Mouse (Mus musculus) bone marrow macrophage, adult 2 months (primary cell): ENCODE measurements around the gene Slc25a43. TPM values are rescaled to one million over a fixed set of nuclear protein-coding genes. Genes with fewer than 3 reads are reported as not detected.

Experiments
- H3K27ac ChIP-seq: 2 replicates; pipeline ENCODE4 v1.5.1; 2012; ENCODE audit warnings: low read depth, low read length; ENCODE audit not compliant: insufficient read depth
- H3K4me1 ChIP-seq: 2 replicates; pipeline ENCODE4 v1.6.1; 2012; ENCODE audit warnings: low read length; ENCODE audit not compliant: control insufficient read depth, insufficient read depth
- H3K4me3 ChIP-seq: 2 replicates; pipeline ENCODE4 v1.5.1; 2012; ENCODE audit warnings: mild to moderate bottlenecking, low read length, moderate library complexity; ENCODE audit not compliant: insufficient read depth
- CTCF ChIP-seq: IDR thresholded peaks from 2 replicates; pipeline ENCODE4 v1.5.1; 2012; ENCODE audit warnings: low read depth, mild to moderate bottlenecking, low read length, moderate library complexity
- POLR2A ChIP-seq: IDR thresholded peaks from 2 replicates; pipeline ENCODE4 v1.6.1; 2012; ENCODE audit warnings: mild to moderate bottlenecking, low read depth, low read length, borderline replicate concordance
- polyA plus RNA-seq: library from polyadenylated mRNA; stranded (reverse); fragments of >200 nt; gene quantifications from 2 replicates; pipeline ENCODE4 v1.2.4, GENCODE M21; 2012; ENCODE audit not compliant: missing spikeins, insufficient read depth, insufficient read length

Gene Slc25a43
- polyA plus RNA-seq, 1 experiment: 5.8 TPM

GRCm38 (mm10) chrX:36819575-36819974 is 76.1 kb downstream of the Slc25a43 start:
- no peak overlapping the region for H3K4me3 ChIP-seq
- no peak overlapping the region for H3K27ac ChIP-seq
- 0 out of 2 replicates have a peak, but pooled peaks cover 2% of the 10 kb centered on the region for H3K4me1 ChIP-seq
- no peak for TF ChIP-seq POLR2A
- TF ChIP-seq CTCF: no peak

GRCm38 (mm10) chrX:36820201-36820600 is 76.7 kb downstream of the Slc25a43 start:
- TF ChIP-seq CTCF: peak; percentile 23; the same call in 1 of the 2 replicates
- TF ChIP-seq POLR2A: no peak
- Histone ChIP-seq H3K4me1 (peaks cover 4% of the 10 kb centered on the region), H3K27ac (no peak overlapping the region), H3K4me3 (no peak overlapping the region)

- TF ChIP-seq CTCF (no peak), POLR2A (no peak)
- Histone ChIP-seq H3K27ac (no peak overlapping the region), H3K4me3 (no peak overlapping the region), H3K4me1 (peaks cover 9% of the 10 kb centered on the region)
Observed at GRCm38 (mm10) chrX:36823932-36824711, 80.7 kb downstream of the Slc25a43 start.

DNA sequence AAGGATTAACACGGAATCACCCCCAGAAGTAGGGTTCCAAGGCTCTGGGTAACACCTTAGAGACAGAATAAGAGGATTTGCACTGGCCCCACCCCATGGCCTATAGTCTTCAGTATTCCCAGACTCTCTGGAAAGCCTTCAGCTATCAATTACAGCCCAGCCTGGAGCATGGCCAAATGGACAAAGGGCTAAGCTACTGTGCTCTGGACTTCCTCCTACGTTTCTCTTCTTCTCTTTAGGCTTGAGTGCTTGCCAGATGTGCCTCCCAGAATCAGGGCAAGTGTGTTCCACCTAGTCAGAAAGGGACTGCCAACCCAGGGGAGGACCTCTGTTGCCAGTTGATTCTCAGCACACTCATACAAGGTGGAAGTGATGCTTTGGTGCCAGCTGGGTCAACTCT is 81.6 kb downstream of the Slc25a43 start:
- TF ChIP-seq CTCF (no peak), POLR2A (no peak)
- Histone ChIP-seq H3K27ac (no peak overlapping the region), H3K4me3 (no peak overlapping the region), H3K4me1 (peaks cover 9% of the 10 kb centered on the region)

Other genes with a start within 250 kb of the Slc25a43 start
- 55.7 and 59.8 TPM in 2 replicates for gene Pgrmc1, start 145.5 kb upstream of the Slc25a43 start, polyA plus RNA-seq
- 1.1 and 2.1 TPM in 2 replicates for gene Akap17b, start 98.3 kb upstream of the Slc25a43 start, polyA plus RNA-seq
- gene Slc25a5, start 52.0 kb downstream of the Slc25a43 start, polyA plus RNA-seq: 259 and 263 TPM in 2 replicates
- gene Ube2a, start 130.2 kb downstream of the Slc25a43 start, polyA plus RNA-seq: 72.7 and 93.4 TPM in 2 replicates
- gene C330007P06Rik, start 130.5 kb downstream of the Slc25a43 start, polyA plus RNA-seq: 38.2 and 42.6 TPM in 2 replicates
- 1.9 and 3.2 TPM in 2 replicates for gene Nkrf, start 159.2 kb downstream of the Slc25a43 start, polyA plus RNA-seq
- gene Sept6, start 248.1 kb downstream of the Slc25a43 start, polyA plus RNA-seq: 10.2 and 10.5 TPM in 2 replicates